Mouse (Mus musculus): ENCODE data around the gene Olfr1061.
"Not testable (repeated sequence)": the region's sequence is repeated elsewhere in the genome, so short reads cannot be mapped to it uniquely, and the experiment has no call there.

Gene Olfr1061

DNA sequence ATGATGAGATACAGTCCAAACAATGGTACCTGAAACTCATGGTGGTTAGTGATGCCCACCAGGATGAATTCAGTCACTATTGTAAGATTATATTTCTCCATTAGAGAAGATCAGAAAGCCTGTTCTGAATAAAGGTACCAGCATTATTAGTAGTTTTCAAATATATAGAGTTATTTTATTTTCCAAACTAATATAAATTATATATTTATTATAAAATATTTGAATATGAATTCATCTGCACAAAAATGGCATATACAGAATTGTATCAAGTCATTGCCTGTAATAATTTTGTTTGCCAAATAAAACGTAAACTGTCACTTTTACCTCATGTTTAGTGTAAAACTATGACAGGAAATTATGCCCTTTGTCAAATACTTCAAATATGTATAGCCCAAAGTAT, at the start of gene Olfr1061:
Gene Olfr1061 (minus strand): TSS at position 101 of the 400 bp plus-strand sequence.
- DNase-seq: no peak

DNA sequence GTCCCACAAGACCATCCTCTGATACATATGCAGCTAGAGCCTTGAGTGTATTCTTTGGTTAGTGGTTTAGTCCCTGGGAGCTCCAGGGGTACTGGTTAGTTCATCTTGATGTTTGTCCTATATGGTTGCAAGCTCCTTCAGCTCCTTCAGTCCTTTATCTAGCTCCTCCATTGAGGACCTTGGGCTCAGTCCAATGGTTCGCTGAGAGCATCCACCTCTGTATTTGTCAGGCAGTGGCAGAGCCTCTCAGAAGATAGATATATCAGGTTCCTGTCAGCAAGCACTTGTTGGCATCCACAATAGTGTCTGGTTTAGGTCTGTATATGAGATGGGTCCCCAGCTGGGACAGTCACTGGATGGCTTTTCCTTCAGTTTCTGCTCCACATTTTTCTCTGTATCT, 46.6 kb upstream of the Olfr1061 start:
- DNase-seq: no peak

DNA sequence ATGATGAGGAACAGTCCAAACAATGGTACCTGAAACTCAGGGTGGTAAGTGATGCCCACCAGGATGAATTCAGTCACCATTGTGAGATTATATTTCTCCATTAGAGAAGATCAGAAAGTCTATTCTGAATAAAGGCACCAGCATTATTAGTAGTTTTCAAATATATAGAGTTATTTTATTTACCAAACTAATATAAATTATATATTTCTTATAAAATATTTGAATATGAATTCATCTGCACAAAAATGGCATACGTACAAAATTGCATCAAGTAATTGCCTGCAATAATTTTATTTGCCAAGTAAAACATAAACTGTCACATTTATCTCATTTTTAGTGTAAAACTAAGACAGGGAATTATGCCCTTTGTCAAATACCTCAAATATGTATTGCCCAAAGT, 42.3 kb upstream of the Olfr1061 start, which contains the start of gene Olfr1066:
Gene Olfr1066 (minus strand): TSS at position 101 of the 400 bp plus-strand sequence.
- no peak for DNase-seq

DNA sequence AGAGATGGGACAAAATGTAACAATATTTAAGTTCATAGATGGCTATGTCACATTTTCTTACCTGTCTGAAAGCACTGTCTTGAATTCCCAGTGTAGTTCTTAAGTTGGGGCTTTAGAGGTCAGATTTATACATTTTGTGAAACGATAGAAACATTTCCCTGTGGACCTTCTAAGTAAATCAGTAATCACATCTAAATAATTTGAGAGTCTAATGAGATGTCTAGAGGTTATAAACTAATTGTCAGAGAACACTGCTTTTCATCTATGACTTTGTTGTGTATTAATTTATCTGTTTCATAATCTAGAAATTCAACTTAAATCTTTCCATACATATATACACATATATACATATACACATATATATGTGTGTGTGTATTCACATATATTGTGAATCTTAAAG, 36.6 kb upstream of the Olfr1061 start, which contains the start of gene Olfr1065:
Gene Olfr1065 (minus strand): TSS at position 101 of the 400 bp plus-strand sequence.
- not testable (repeated sequence) for DNase-seq

DNA sequence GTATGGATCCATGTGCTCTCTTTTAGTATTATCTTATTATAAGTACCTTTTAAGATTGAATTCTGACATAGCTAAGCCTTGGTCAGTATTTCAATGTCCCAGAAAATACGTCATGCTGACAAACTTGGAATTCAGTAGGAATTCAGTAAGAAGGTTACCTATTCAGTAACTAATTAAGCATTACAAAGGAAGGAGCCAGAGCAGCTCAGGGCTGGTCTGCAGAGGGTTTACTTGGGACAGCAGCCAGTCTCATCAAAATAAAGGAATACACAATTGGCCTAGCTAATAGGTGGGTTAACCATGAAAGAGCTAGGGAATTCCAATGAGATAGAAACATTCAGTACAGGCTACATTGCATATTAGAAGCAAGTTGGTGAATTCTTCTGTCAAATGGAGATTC, 28.3 kb upstream of the Olfr1061 start:
- not testable (repeated sequence) for DNase-seq

DNA sequence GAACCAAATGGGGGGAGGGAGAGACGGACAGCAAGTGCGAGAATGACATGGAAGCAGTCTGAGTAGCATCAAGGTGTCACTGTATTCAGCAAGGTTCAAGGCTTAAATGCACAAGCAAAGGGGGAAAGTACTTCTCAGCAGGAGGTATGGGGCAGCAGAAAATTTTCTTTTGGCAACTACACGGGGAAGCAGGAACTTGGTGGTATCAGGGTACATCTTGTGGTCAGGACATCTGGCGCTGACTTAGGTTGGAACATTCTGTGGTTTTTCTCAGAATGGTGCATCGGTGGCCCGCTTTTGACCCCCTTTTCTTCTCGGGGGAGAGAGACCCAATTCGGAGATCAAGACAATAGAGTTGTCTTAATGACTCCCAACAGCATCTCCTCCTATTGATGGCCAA, 14.7 kb upstream of the Olfr1061 start:
- DNase-seq: not testable (repeated sequence)

DNA sequence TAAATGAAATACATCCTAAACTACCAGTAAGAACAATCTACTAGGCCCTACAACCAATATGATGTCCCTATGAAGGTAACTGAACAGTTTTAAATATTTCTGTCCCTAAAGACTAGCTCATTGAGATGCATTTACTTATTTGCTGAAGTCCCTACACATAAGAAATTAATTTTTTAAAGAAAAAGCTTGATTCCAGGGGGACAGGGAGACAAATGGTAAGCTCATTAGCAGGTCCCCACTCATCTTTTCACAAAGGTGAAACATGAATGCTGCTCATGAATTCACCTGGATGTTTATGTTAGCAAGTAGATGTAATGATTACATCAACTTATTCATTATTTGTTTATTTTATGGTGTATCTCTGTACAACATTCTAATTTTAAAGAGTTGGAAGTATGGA, 12.8 kb upstream of the Olfr1061 start, which contains the start of gene Olfr1062:
Gene Olfr1062 (minus strand): TSS at position 101 of the 400 bp plus-strand sequence.
- not testable (repeated sequence) for DNase-seq

DNA sequence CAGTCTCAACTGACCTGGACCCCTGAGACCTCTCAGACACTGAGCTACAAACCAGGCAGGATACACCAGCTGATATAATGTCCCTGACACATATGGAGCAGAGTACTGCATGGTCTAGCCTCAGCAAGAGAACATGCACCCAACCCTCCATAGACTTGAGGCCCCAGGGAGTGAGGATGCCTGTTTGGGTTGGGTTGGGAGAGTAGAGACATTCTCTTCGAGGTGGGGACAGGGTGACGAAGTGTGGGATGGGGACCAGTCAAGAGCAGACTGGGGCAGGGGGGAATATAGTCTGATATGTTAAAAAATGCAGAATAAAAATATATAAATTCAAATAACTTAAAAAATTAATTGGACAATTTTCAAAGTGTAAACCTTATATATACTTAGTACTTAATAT, 18.7 kb downstream of the Olfr1061 start:
- DNase-seq: no peak

DNA sequence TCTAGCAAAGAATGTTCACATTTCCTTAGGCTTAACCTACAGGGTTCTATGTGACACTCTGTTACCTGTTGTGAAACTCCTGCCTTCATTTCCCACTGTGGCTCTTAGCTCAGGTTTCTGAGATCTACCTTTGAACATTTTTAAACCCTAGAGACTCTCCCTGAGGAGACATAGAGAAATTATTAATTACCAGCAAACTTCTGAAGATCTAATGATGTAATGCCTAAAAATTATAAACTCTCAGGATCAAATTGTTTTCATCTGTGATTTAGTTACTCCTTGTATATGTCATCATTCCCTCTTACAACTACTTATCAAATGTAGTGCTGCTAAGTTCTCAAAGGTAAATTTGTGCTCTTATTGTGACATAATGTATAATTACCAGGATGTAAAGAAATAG, 25.4 kb downstream of the Olfr1061 start, which contains the start of gene Olfr1058:
Gene Olfr1058 (minus strand): TSS at position 101 of the 400 bp plus-strand sequence.
- not testable (repeated sequence) for DNase-seq

DNA sequence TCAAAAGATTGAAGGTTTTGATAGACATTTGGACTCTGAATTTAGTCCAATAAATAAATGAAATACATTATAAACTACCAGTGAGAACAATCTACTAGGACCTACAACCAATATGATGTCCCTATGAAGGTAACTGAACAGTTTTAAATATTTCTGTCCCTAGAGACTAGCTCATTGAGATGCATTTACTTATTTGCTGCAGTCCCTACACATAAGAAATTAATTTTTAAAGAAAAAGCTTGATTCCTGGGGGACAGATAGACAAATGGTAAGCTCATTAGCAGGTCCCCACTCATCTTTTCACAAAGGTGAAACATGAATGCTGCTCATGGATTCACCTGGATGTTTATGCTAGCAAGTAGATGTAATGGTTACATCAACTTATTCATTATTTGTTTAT, 35.6 kb downstream of the Olfr1061 start, which contains the start of gene Olfr1057:
Gene Olfr1057 (minus strand): TSS at position 101 of the 400 bp plus-strand sequence.
- no peak for DNase-seq

DNA sequence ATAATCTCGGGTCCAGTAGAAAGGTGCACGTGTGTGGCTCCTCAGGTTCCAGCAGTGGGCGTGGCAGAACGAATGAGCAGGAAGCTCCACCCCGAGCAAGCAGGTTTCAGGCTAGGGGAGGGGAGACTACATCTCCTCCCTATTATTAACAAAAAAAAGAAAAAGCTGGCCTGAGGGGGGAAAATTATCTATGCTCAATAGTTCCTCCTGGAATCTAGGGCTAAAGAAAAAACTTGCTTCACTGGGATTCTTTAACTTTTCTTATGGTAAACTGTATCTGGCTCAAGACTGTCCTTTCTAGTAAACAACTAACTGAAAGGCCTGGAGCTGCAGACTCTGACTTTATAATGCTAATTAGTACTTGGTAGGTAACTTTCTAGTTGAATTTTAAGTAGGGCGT, 47.5 kb downstream of the Olfr1061 start:
- not testable (repeated sequence) for DNase-seq

All from liver (tissue).